ENCODE assay signal across 8 mouse cellular contexts in genomic region chr2:153147715-153148114, GRCm38 (mm10). TPM values are rescaled to one million over a fixed set of nuclear protein-coding genes. Genes with fewer than 3 reads are reported as not detected.
DNase-seq lines count a peak whose midpoint lies in the region; ATAC-seq and TF ChIP-seq lines count a peak whose summit lies in the region.

No protein-coding gene starts in this region.

- peak; percentile 69 for TF ChIP-seq CTCF in G1E (IDR thresholded peaks at IDR 0.05; ENCODE audit: low read depth, low read length)

- intact Hi-C loops in heart, postnatal 10 days (cut with DNase I): loop anchor here (1.0 to 5.0 kb wide), 3 partner anchors 95 to 439 kb away; partner anchors contain the start of genes Plagl2 and Pofut1

- H3K27ac ChIP-seq in embryonic facial prominence, embryonic 10.5 days (replicated peaks): no peak overlapping the region

- no peak overlapping the region for H3K4me3 ChIP-seq in G1E (ENCODE audit: low read depth, low read length)
- H3K4me3 ChIP-seq in embryonic facial prominence, embryonic 10.5 days: no peak overlapping the region

- peak; percentile 62 for DNase-seq in G1E (ENCODE audit: low spot score)
- DNase-seq in adrenal gland, postnatal 25 days: peak; percentile 62
- DNase-seq in embryonic facial prominence, embryonic 10.5 days (ENCODE audit: low spot score): peak; percentile 68
- DNase-seq in heart, postnatal 10 days: peak; percentile 83 to 89
- DNase-seq in layer of hippocampus, adult 9-11 months: peak; percentile 49
- peak; percentile 82 for DNase-seq in lung, postnatal 36 days
- peak; percentile 77 to 82 for DNase-seq in right cerebral cortex, postnatal 10 days (ENCODE audit: low spot score in 2 of 2)
- DNase-seq in urinary bladder, postnatal 36 days (ENCODE audit: low spot score in 2 of 2): peak; percentile 69 to 73

- 24% methylated on average over 3 of the region's 3 CpGs for WGBS in embryonic facial prominence, embryonic 10.5 days

- H3K4me1 ChIP-seq in G1E (ENCODE audit: insufficient read depth, low read depth, low read length): peaks cover 8% of the 10 kb centered on the region
- no peaks in the 10 kb centered on the region for H3K4me1 ChIP-seq in embryonic facial prominence, embryonic 10.5 days

- peak; percentile 22; the same call in 1 of the 2 replicates for ATAC-seq in G1E (ENCODE audit: extremely low read depth, insufficient number of reproducible peaks, low FRiP score, poor library complexity, severe bottlenecking)

- H3K36me3 ChIP-seq in G1E (replicated peaks): no peaks in the 10 kb centered on the region
- no peaks in the 10 kb centered on the region for H3K36me3 ChIP-seq in embryonic facial prominence, embryonic 10.5 days (replicated peaks)

- H3K27me3 ChIP-seq in G1E (ENCODE audit: insufficient read depth, low read length): peaks cover 70% of the 10 kb centered on the region
- H3K27me3 ChIP-seq in embryonic facial prominence, embryonic 10.5 days (replicated peaks; ENCODE audit: low read depth, poor library complexity, severe bottlenecking): 0 out of 2 replicates have a peak, but pooled peaks cover 4% of the 10 kb centered on the region

- no peaks in the 10 kb centered on the region for H3K9me3 ChIP-seq in G1E (replicated peaks)
- no peaks in the 10 kb centered on the region for H3K9me3 ChIP-seq in embryonic facial prominence, embryonic 10.5 days

RNA-seq across cellular contexts. Expression of gene Tm9sf4, which starts 13.4 kb away (rescaled TPM):
- 90.5 and 109 TPM in 2 replicates for total RNA-seq in G1E (2014; fragmentation: Nextera tagmentation)
- total RNA-seq in G1E (2017): 42.9 and 46.8 TPM in 2 replicates
- polyA plus RNA-seq in G1E (2012): 27.9 and 35.2 TPM in 2 replicates
- total RNA-seq in adrenal gland, postnatal 25 days (2021): 112 and 119 TPM in 2 replicates
- 68.2 and 73.0 TPM in 2 replicates for polyA plus RNA-seq in embryonic facial prominence, embryonic 10.5 days (2016; fragmentation: Nextera tagmentation; extraction: Ambion mirVana)
- total RNA-seq in heart, postnatal 10 days (2021): 10 to 100 TPM; 66.4 to 69.6 TPM

RNA-seq across cellular contexts. Expression of gene Hck, which starts 39.4 kb away (rescaled TPM):
- not detected in 2 replicates for total RNA-seq in G1E (2014; fragmentation: Nextera tagmentation)
- 0.05 TPM in 1 of 2 replicates, not detected in the other for total RNA-seq in G1E (2017)
- polyA plus RNA-seq in G1E (2012): not detected in 2 replicates
- total RNA-seq in adrenal gland, postnatal 25 days (2021): 1.7 and 1.9 TPM in 2 replicates
- 1.3 and 1.4 TPM in 2 replicates for polyA plus RNA-seq in embryonic facial prominence, embryonic 10.5 days (2016; fragmentation: Nextera tagmentation; extraction: Ambion mirVana)
- total RNA-seq in heart, postnatal 10 days (2021): 1 to 10 TPM; 1.0 to 1.2 TPM
